Mouse (Mus musculus): ENCODE measurements at regions not wholly inside any gene's neighbourhood (a gene's known extent, or its start where the extent isn't known, plus 50 kb on each side); places are given as distances from the start of the nearest gene placed in this dataset.

- DNase-seq = no peak
These were observed 64.0 kb downstream of the Rps24 start for GRCm38 (mm10) chr14:24550763-24551471.

GRCm38 (mm10) chr14:24551472-24551783 lies 64.5 kb downstream of the Rps24 start:
- no peak for DNase-seq

DNA sequence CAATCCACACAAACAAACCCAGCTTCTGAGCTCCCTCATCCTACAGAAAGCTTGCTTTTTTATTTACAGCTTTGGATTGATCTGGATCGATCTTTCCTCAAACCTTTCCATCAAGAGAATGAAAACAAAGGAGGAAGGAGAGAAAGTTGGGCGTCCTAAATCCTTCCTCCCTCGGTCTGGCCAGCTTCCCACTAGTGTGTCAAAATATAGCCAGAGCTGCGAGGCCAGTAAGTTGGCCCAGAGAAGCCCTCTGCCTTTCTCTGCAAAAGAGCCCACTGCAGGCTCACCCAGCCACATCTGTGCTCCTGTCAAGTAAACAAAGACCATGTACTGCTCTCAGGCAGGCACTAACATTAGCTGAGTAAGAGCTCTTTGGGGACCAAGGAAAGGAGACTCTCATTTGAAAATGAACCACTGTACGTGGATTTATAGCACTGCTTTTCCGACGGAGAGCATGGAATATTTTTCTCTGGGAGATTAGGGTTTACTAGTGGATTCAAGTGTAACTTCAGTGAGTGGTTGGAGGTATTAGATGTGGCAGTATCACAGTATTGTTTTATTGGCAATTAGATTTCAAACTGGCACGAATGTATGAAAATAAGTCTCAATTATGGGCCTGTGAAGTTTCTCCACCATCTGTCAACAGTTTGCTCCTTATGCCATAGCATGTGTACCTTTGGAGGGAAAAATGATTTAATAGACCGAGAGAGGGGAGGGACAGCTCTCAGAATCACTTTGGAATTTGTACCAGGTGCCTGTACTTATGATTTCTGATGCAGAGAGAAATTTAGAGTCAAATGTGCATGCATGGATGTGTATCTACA lies 78.1 kb downstream of the Rps24 start:
- no peak for DNase-seq

- DNase-seq = no peak
These were observed 78.9 kb downstream of the Rps24 start for GRCm38 (mm10) chr14:24565718-24566322.

DNA sequence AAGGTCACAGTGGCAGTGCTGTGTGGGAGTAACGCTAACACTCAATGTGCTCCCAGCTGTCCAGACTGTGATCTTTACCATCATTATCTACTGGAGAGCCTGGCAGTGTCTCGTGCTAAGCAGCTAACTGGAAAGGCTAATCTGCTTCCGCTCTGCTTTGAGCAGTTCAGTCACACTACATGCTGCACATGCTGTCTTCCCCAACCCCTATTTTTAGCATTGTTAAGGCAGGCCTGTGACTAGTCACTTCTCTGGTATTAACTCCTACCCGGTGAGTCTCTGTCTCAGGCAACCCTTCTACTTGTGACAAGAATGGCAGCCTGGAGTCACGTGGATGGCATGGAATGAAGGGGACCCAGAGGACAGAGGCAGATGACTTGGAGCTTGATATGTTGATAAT lies 88.2 kb downstream of the Rps24 start:
- DNase-seq = no peak

GRCm38 (mm10) chr14:24578535-24579111 lies 91.7 kb downstream of the Rps24 start:
- DNase-seq = no peak

DNA sequence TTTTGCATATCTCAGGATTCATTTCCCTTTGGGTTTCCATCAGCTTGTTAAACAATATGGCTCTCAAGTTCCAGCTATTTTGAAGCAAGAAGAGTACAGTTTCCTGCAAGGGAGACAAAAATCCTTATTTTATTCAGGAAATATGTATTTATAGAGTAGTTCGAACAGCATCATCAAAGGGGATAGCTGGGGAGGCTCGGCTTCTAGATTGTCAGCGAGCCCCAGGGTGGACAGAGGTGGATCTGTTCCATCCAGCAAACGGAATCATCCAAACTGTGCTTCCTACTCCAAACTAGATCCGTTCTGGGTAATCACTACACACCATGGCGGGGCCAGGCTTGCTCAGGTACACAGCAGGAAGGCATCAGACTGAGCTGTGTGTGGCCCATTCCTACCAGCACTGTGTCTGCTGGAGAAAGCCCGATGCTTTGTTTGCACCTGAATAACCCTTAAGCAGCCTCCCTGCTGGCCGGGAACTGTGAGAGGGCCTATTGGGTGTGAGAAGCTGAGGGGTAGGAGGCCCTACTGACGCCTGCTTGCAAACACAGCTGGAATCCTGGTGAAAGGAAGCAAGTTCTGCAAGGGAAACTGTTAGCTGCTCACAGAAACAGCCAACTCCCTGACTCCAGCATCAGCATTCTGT lies 92.3 kb downstream of the Rps24 start:
- DNase-seq = no peak

- DNase-seq = no peak
These were observed 99.4 kb downstream of the Rps24 start for GRCm38 (mm10) chr14:24586133-24586908.

DNA sequence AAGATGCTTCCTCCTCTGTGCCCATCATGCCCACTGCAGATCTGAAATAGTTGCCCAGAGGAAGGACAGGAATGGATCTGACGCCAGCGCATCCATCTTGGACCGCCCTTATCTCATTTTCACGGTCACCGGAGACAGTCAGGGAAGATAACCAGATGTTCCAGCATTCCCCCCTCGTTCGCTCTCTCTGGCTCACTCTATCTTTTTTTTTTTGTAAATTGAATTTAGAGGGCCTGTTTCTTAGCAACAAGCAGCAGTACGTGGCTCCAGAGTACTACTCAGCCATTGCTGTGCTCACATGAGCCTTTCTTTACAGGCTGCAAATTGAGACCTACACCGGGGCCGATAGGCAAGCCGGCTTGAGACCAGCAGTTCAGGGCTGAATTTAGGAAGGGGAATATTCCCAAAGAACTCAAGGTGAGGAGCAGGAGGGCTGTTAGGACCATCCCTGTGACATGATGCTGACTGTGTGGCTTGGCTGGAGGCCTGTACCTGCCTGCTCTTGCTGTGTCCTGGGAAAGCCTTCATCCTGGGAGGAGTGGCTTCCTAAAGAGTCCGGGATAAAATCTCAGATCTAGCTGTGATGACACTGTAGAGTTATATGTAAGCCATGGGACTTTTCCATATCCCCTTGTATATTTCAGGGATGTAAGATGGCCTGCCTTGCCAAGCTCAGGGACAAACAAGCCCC lies 100.2 kb downstream of the Rps24 start:
- DNase-seq = no peak

GRCm38 (mm10) chr14:24588041-24588440 lies 101.1 kb downstream of the Rps24 start:
- no peak for DNase-seq

GRCm38 (mm10) chr14:24606444-24607173 lies 119.7 kb downstream of the Rps24 start:
- no peak for DNase-seq

GRCm38 (mm10) chr14:24608356-24608755 lies 121.4 kb downstream of the Rps24 start:
- no peak for DNase-seq

GRCm38 (mm10) chr14:24612254-24612995 lies 125.5 kb downstream of the Rps24 start:
- no peak for DNase-seq

GRCm38 (mm10) chr14:24615776-24616175 lies 128.9 kb downstream of the Rps24 start:
- DNase-seq = no peak

- no peak for DNase-seq
These were observed 129.6 kb downstream of the Rps24 start for GRCm38 (mm10) chr14:24616306-24617125.

DNA sequence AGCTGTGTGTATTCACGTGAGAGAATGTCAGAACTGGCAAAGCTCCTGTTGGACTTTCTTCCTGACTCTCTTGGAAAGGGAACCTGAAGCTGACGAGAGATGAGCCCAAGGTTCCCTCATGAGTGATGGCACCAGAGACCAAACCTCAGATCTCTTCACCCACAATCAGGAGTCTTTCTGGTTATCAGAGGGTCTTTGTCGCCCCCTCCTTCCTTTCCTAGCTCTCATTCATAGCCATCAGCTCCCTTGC lies 130.1 kb downstream of the Rps24 start:
- no peak for DNase-seq

GRCm38 (mm10) chr14:24617393-24617861 lies 130.5 kb downstream of the Rps24 start:
- DNase-seq = no peak

DNA sequence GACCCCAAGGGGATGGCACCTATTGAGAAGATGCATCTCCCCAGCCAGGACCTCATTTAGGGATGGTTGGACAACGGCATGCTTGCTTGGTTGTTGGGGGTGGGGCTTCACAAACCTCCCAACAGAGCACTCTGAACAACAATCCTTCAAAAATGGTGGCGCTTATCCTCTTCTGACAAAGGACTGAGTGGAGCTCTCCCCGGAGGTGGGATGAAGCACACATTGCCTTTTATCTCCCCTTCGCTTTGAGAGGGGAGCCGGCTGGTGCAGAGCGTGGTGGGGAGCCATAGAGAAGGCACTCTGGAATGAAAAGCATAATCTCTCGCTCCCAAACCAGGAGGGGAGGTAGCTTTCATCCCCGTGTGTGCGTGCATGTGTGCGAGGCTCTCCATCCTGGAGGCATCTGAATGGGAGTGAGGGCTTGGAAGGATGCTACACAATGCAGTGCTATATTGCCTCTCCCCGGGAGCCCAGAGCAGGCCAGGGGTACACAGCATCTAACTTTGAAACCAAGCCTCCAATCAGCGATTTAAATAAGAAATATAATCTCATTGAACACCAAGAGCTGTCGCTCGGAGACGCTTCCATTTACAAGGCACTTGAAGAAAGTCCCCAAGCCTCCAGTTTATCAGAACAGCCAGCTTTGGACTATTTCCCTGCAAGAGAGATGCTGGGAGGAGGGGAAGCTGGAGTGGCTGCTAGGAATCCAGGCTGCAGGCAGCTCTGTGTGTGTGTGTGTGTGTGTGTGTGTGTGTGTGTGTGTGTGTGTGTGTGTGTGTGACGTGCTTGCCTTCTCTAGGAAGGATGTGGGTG lies 131.5 kb downstream of the Rps24 start:
- DNase-seq = peak; percentile 10

DNA sequence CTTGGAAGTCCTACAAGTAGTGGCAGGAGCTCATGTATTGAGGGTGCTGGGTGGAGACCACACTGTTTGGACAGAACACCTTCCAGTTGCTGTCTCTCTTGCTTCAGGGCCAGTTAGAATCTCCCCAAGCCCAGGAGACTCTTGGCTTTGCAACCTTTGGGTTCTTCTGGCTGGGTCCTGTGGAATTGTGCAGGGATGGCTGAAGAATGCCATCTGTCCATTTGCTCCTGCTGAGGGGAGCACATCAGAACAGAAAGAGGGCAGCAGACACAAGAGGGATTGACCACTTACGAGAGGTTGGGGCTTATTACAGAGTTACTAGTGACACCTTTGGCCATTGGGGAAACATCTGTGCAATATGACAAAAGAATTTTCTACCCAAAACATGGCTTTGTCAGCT lies 145.1 kb downstream of the Rps24 start:
- DNase-seq = no peak
